9 mouse cellular contexts compared by ENCODE assay signal in the genomic region with DNA sequence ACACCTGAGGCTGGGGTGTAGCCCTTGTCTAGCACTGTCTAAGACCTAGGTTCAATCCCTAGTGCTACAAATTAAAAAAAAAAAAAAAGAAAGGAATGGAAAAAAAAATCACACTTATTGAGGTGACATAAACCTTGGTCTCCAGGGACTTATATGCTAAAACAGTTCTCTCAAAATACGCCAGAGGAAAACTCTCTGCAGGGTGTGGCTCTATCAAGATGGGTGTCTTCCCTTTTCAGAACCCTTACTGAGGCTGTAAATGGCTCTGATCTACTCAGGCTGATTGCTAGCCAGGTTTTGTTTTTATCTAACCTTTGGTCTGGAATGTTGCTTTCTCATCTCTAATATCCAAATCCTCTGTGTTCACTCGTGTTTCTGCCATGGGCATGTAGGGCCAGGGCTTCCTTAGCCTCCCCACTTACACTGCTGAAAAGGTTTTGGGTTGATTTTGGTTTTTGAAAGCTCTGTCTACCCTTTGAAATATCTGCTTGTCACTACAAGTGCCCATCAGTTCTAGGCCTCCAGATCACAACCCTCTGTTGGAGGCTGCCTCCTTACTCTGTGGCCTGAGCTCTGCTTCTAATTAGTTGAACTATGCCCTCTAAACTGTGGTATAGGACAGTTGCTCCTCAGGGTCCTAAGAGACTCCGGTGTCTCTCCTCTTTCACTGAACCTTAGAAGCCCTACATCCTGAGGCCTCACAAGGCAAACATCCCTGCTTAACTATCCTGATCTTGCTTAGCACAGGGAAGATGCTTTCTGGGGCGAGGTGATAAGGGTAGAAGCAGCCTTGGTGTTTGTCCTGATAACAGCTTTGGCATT. TPM values are rescaled to one million over a fixed set of nuclear protein-coding genes. Genes with fewer than 3 reads are reported as not detected.
DNase-seq lines count a peak whose midpoint lies in the region; ATAC-seq lines count a peak whose summit lies in the region.
"Had no signal": no experiment of that assay in that cellular context is flagged by ENCODE, and none has a peak within 500 bp of the region (broad histone marks: within the 10 kb centered on the region; RNA-seq: fewer than 3 reads in every experiment).

No protein-coding gene starts in this region.

- H3K9me3 ChIP-seq in forebrain, embryonic 10.5 days, result no peaks in the 10 kb centered on the region
- no peaks in the 10 kb centered on the region for H3K9me3 ChIP-seq in forebrain, embryonic 15.5 days
- H3K9me3 ChIP-seq in intestine, embryonic 14.5 days (ENCODE audit: control insufficient read depth, low read length), result no peaks in the 10 kb centered on the region
- no peaks in the 10 kb centered on the region for H3K9me3 ChIP-seq in midbrain, embryonic 12.5 days

- no peaks in the 10 kb centered on the region for H3K27me3 ChIP-seq in forebrain, embryonic 10.5 days (ENCODE audit: poor library complexity, severe bottlenecking)
- no peaks in the 10 kb centered on the region for H3K27me3 ChIP-seq in forebrain, embryonic 15.5 days
- no peaks in the 10 kb centered on the region for H3K27me3 ChIP-seq in intestine, embryonic 14.5 days (replicated peaks; ENCODE audit: control insufficient read depth, insufficient read depth, low read length)
- no peaks in the 10 kb centered on the region for H3K27me3 ChIP-seq in midbrain, embryonic 12.5 days

- intact Hi-C loops in left cerebral cortex, postnatal 4 days (cut with DNase I), result no loop called here

- 66% methylated on average over 4 of the region's 4 CpGs for WGBS in forebrain, embryonic 10.5 days
- WGBS in forebrain, embryonic 15.5 days, result 83% methylated on average over 4 of the region's 4 CpGs
- 71% methylated on average over 4 of the region's 4 CpGs for WGBS in intestine, embryonic 14.5 days
- 85% methylated on average over 4 of the region's 4 CpGs for WGBS in midbrain, embryonic 12.5 days

- ATAC-seq in forebrain, embryonic 15.5 days (replicated peaks), result no peak
- ATAC-seq in intestine, embryonic 14.5 days (replicated peaks; ENCODE audit: low FRiP score, low TSS enrichment, low read depth), result no peak
- ATAC-seq in midbrain, embryonic 12.5 days (ENCODE audit: low FRiP score, low read depth), result no peak

- no peak for DNase-seq in forebrain, embryonic 10.5 days (ENCODE audit: extremely low spot score, low spot score)
- peak; percentile 49 for DNase-seq in embryo, embryonic 10 days (ENCODE audit: low spot score)
- DNase-seq in intestine, embryonic 14.5 days (ENCODE audit: low spot score), result no peak
- DNase-seq in left cerebral cortex, postnatal 4 days, result no peak
- no peak for DNase-seq in urinary bladder, postnatal 14 days (ENCODE audit: low spot score)
- no peak for DNase-seq in cerebellum, adult 18-20 months

- H3K4me1 ChIP-seq in forebrain, embryonic 10.5 days, result peaks cover 46% of the 10 kb centered on the region
- peaks cover 27% of the 10 kb centered on the region for H3K4me1 ChIP-seq in forebrain, embryonic 15.5 days
- peaks cover 21% of the 10 kb centered on the region for H3K4me1 ChIP-seq in intestine, embryonic 14.5 days (replicated peaks; ENCODE audit: control insufficient read depth, insufficient read depth, low read length)
- peaks cover 26% of the 10 kb centered on the region for H3K4me1 ChIP-seq in midbrain, embryonic 12.5 days

- H3K4me3 ChIP-seq in forebrain, embryonic 10.5 days, result peak overlapping the region; percentile 90
- no peak overlapping the region for H3K4me3 ChIP-seq in forebrain, embryonic 15.5 days
- H3K4me3 ChIP-seq in intestine, embryonic 14.5 days (ENCODE audit: low read depth, low read length), result no peak overlapping the region
- no peak overlapping the region for H3K4me3 ChIP-seq in midbrain, embryonic 12.5 days

- no peak overlapping the region for H3K4me2 ChIP-seq in forebrain, embryonic 15.5 days (replicated peaks)
- H3K4me2 ChIP-seq in intestine, embryonic 14.5 days (ENCODE audit: low read length), result peak overlapping the region; percentile 98
- peak overlapping the region; percentile 89; the same call in 1 of the 2 replicates for H3K4me2 ChIP-seq in midbrain, embryonic 12.5 days (replicated peaks)

- H3K9ac ChIP-seq in forebrain, embryonic 15.5 days (replicated peaks), result no peak overlapping the region
- no peak overlapping the region for H3K9ac ChIP-seq in intestine, embryonic 14.5 days (ENCODE audit: low read length)
- H3K9ac ChIP-seq in midbrain, embryonic 12.5 days (replicated peaks), result 0 out of 2 replicates have a peak overlapping the region, but pooled peaks have one; percentile 6

- H3K27ac ChIP-seq in forebrain, embryonic 10.5 days, result no peak overlapping the region
- no peak overlapping the region for H3K27ac ChIP-seq in forebrain, embryonic 15.5 days (replicated peaks)
- no peak overlapping the region for H3K27ac ChIP-seq in intestine, embryonic 14.5 days (ENCODE audit: low read depth)
- no peak overlapping the region for H3K27ac ChIP-seq in midbrain, embryonic 12.5 days (replicated peaks)

- peaks cover 36% of the 10 kb centered on the region for H3K36me3 ChIP-seq in forebrain, embryonic 10.5 days (replicated peaks)
- H3K36me3 ChIP-seq in forebrain, embryonic 15.5 days, result peaks cover 20% of the 10 kb centered on the region
- peaks cover 29% of the 10 kb centered on the region for H3K36me3 ChIP-seq in intestine, embryonic 14.5 days (ENCODE audit: control insufficient read depth, insufficient read depth, low read length)
- peaks cover 30% of the 10 kb centered on the region for H3K36me3 ChIP-seq in midbrain, embryonic 12.5 days

RNA-seq across cellular contexts. Expression of gene Snrpd3, which starts 1.9 kb away (rescaled TPM):
- polyA plus RNA-seq in forebrain, embryonic 10.5 days (2016; fragmentation: Nextera tagmentation; extraction: Ambion mirVana), result 289 and 305 TPM in 2 replicates
- polyA plus RNA-seq in forebrain, embryonic 15.5 days (2015; fragmentation: Nextera tagmentation; extraction: Ambion mirVana), result 155 and 156 TPM in 2 replicates
- 167 and 168 TPM in 2 replicates for polyA plus RNA-seq in intestine, embryonic 14.5 days (2014; fragmentation: Nextera tagmentation; extraction: Ambion mirVana)
- polyA plus RNA-seq in midbrain, embryonic 12.5 days (2016; fragmentation: Nextera tagmentation; extraction: Ambion mirVana), result 174 and 182 TPM in 2 replicates
- total RNA-seq in left cerebral cortex, postnatal 4 days (2021), result 100 to 1,000 TPM; 119 to 120 TPM

RNA-seq across cellular contexts. Expression of gene Gucd1, which starts 2.3 kb away (rescaled TPM):
- 28.6 and 34.3 TPM in 2 replicates for polyA plus RNA-seq in forebrain, embryonic 10.5 days (2016; fragmentation: Nextera tagmentation; extraction: Ambion mirVana)
- 20.1 and 20.2 TPM in 2 replicates for polyA plus RNA-seq in forebrain, embryonic 15.5 days (2015; fragmentation: Nextera tagmentation; extraction: Ambion mirVana)
- polyA plus RNA-seq in intestine, embryonic 14.5 days (2014; fragmentation: Nextera tagmentation; extraction: Ambion mirVana), result 39.9 and 40.4 TPM in 2 replicates
- 28.0 and 29.3 TPM in 2 replicates for polyA plus RNA-seq in midbrain, embryonic 12.5 days (2016; fragmentation: Nextera tagmentation; extraction: Ambion mirVana)
- 10 to 100 TPM; 21.5 to 23.8 TPM for total RNA-seq in left cerebral cortex, postnatal 4 days (2021)

RNA-seq across cellular contexts. Expression of gene Lrrc75b, which starts 44.7 kb away (rescaled TPM):
- 1.1 TPM in 2 replicates for polyA plus RNA-seq in forebrain, embryonic 10.5 days (2016; fragmentation: Nextera tagmentation; extraction: Ambion mirVana)
- polyA plus RNA-seq in forebrain, embryonic 15.5 days (2015; fragmentation: Nextera tagmentation; extraction: Ambion mirVana), result 16.4 TPM in 2 replicates
- 2.3 and 3.0 TPM in 2 replicates for polyA plus RNA-seq in intestine, embryonic 14.5 days (2014; fragmentation: Nextera tagmentation; extraction: Ambion mirVana)
- 10.0 and 10.3 TPM in 2 replicates for polyA plus RNA-seq in midbrain, embryonic 12.5 days (2016; fragmentation: Nextera tagmentation; extraction: Ambion mirVana)
- 10 to 100 TPM; 46.4 to 49.0 TPM for total RNA-seq in left cerebral cortex, postnatal 4 days (2021)
- total RNA-seq: common myeloid progenitor, adult 5-6 weeks had no signal

RNA-seq across cellular contexts. Expression of gene Ggt1, which starts 46.0 kb away (rescaled TPM):
- polyA plus RNA-seq in forebrain, embryonic 10.5 days (2016; fragmentation: Nextera tagmentation; extraction: Ambion mirVana), result 1.6 and 2.3 TPM in 2 replicates
- 0.67 and 0.79 TPM in 2 replicates for polyA plus RNA-seq in forebrain, embryonic 15.5 days (2015; fragmentation: Nextera tagmentation; extraction: Ambion mirVana)
- 6.7 and 12.4 TPM in 2 replicates for polyA plus RNA-seq in intestine, embryonic 14.5 days (2014; fragmentation: Nextera tagmentation; extraction: Ambion mirVana)
- polyA plus RNA-seq in midbrain, embryonic 12.5 days (2016; fragmentation: Nextera tagmentation; extraction: Ambion mirVana), result 1.0 and 1.2 TPM in 2 replicates
- total RNA-seq in left cerebral cortex, postnatal 4 days (2021), result 1 to 10 TPM; 3.1 to 3.5 TPM
